Mouse (Mus musculus) spleen, postnatal 36 days (tissue): ENCODE data around the gene Flrt2.
"Not testable (repeated sequence)": the region's sequence is repeated elsewhere in the genome, so short reads cannot be mapped to it uniquely, and the experiment has no call there.

ENCODE experiments used
- DNase-seq, 2 experiments: peaks; one replicate each; pipeline ENCODE4 v3.0.0; 2022; ENCODE audit warnings: low spot score in 2 of 2, mixed read lengths in 1 of 2

Flrt2 gene

GRCm38 (mm10) chr12:95691961-95692767 lies at the start of gene Flrt2:
TSS of gene Flrt2 (plus strand) at chr12:95692226.
- no peak for DNase-seq

- no peak for DNase-seq
Measured at GRCm38 (mm10) chr12:95642226-95642625, 49.8 kb upstream of the Flrt2 start.

- DNase-seq, result not testable (repeated sequence)
Measured at GRCm38 (mm10) chr12:95647179-95647578, 44.8 kb upstream of the Flrt2 start.

- DNase-seq, result no peak
Measured at GRCm38 (mm10) chr12:95652172-95653156, 39.6 kb upstream of the Flrt2 start.

- DNase-seq, result no peak
Measured at GRCm38 (mm10) chr12:95656594-95656993, 35.4 kb upstream of the Flrt2 start.

- no peak for DNase-seq
Measured at GRCm38 (mm10) chr12:95667296-95667695, 24.7 kb upstream of the Flrt2 start.

GRCm38 (mm10) chr12:95675711-95676110 lies 16.3 kb upstream of the Flrt2 start:
- no peak for DNase-seq

GRCm38 (mm10) chr12:95690819-95691218 lies 1.2 kb upstream of the Flrt2 start:
- no peak for DNase-seq

- DNase-seq, result no peak
Measured at GRCm38 (mm10) chr12:95692948-95693650, 1.1 kb downstream of the Flrt2 start.

GRCm38 (mm10) chr12:95693651-95694471 lies 1.8 kb downstream of the Flrt2 start:
- DNase-seq, result no peak

- no peak for DNase-seq
Measured at GRCm38 (mm10) chr12:95694507-95694906, 2.5 kb downstream of the Flrt2 start.

GRCm38 (mm10) chr12:95694991-95695833 lies 3.2 kb downstream of the Flrt2 start:
- no peak for DNase-seq

GRCm38 (mm10) chr12:95695834-95696521 lies 4.0 kb downstream of the Flrt2 start:
- no peak for DNase-seq

GRCm38 (mm10) chr12:95696522-95697025 lies 4.5 kb downstream of the Flrt2 start:
- no peak for DNase-seq

- no peak for DNase-seq
Measured at GRCm38 (mm10) chr12:95698556-95698955, 6.5 kb downstream of the Flrt2 start.

- no peak for DNase-seq
Measured at GRCm38 (mm10) chr12:95700746-95701145, 8.7 kb downstream of the Flrt2 start.

GRCm38 (mm10) chr12:95701580-95701979 lies 9.6 kb downstream of the Flrt2 start:
- DNase-seq, result no peak

GRCm38 (mm10) chr12:95705006-95705405 lies 13.0 kb downstream of the Flrt2 start:
- DNase-seq, result no peak

GRCm38 (mm10) chr12:95723265-95723664 lies 31.2 kb downstream of the Flrt2 start:
- no peak for DNase-seq
